Comparison of ENCODE assay signal across 33 mouse cellular contexts in genomic region chr9:51093697-51094096, GRCm38 (mm10). TPM values are rescaled to one million over a fixed set of nuclear protein-coding genes. Genes with fewer than 3 reads are reported as not detected.
A peak's percentile ranks its signal among the peaks of the same experiment; 100 is the strongest.
DNase-seq lines count a peak whose midpoint lies in the region; ATAC-seq lines count a peak whose summit lies in the region.
"Had no signal": no experiment of that assay in that cellular context is flagged by ENCODE, and none has a peak within 500 bp of the region (broad histone marks: within the 10 kb centered on the region; RNA-seq: fewer than 3 reads in every experiment).

No protein-coding gene starts in this region.

- H3K9me3 ChIP-seq in liver, embryonic 11.5 days (ENCODE audit: control insufficient read depth, low read length): no peaks in the 10 kb centered on the region
- H3K9me3 ChIP-seq in liver, embryonic 12.5 days (replicated peaks): no peaks in the 10 kb centered on the region
- H3K9me3 ChIP-seq in liver, embryonic 16.5 days (replicated peaks; ENCODE audit: control insufficient read depth, low read length): no peaks in the 10 kb centered on the region
- no peaks in the 10 kb centered on the region for H3K9me3 ChIP-seq in kidney, embryonic 15.5 days (replicated peaks)
- H3K9me3 ChIP-seq: embryonic facial prominence, embryonic 12.5 days; embryonic facial prominence, embryonic 15.5 days; heart, embryonic 10.5 days; heart, embryonic 13.5 days; hindbrain, embryonic 12.5 days; hindbrain, embryonic 15.5 days had no signal

- no peak overlapping the region for H3K4me3 ChIP-seq in liver, embryonic 11.5 days (ENCODE audit: low read depth, low read length)
- H3K4me3 ChIP-seq in liver, embryonic 12.5 days: no peak overlapping the region
- H3K4me3 ChIP-seq in liver, embryonic 16.5 days (ENCODE audit: low read depth, low read length): no peak overlapping the region
- H3K4me3 ChIP-seq in kidney, embryonic 15.5 days (replicated peaks): no peak overlapping the region
- H3K4me3 ChIP-seq: embryonic facial prominence, embryonic 12.5 days; embryonic facial prominence, embryonic 15.5 days; heart, adult 2 months; heart, embryonic 10.5 days; heart, embryonic 13.5 days; hindbrain, embryonic 12.5 days; hindbrain, embryonic 15.5 days had no signal

- 0 out of 2 replicates have a peak, but pooled peaks cover 2% of the 10 kb centered on the region for H3K27me3 ChIP-seq in liver, embryonic 11.5 days (replicated peaks; ENCODE audit: control insufficient read depth, insufficient read depth, low read length)
- peaks cover 9% of the 10 kb centered on the region for H3K27me3 ChIP-seq in liver, embryonic 12.5 days (replicated peaks)
- H3K27me3 ChIP-seq in liver, embryonic 16.5 days (ENCODE audit: control insufficient read depth, insufficient read depth, low read depth, low read length): no peaks in the 10 kb centered on the region
- no peaks in the 10 kb centered on the region for H3K27me3 ChIP-seq in kidney, embryonic 15.5 days
- H3K27me3 ChIP-seq: embryonic facial prominence, embryonic 12.5 days; embryonic facial prominence, embryonic 15.5 days; heart, embryonic 13.5 days; hindbrain, embryonic 12.5 days; hindbrain, embryonic 15.5 days had no signal

- no peak overlapping the region for H3K9ac ChIP-seq in liver, embryonic 11.5 days (ENCODE audit: low read depth, low read length)
- H3K9ac ChIP-seq in liver, embryonic 12.5 days: no peak overlapping the region
- H3K9ac ChIP-seq in liver, embryonic 16.5 days (ENCODE audit: low read depth, low read length): no peak overlapping the region
- no peak overlapping the region for H3K9ac ChIP-seq in kidney, embryonic 15.5 days
- H3K9ac ChIP-seq: embryonic facial prominence, embryonic 12.5 days; embryonic facial prominence, embryonic 15.5 days; heart, embryonic 13.5 days; hindbrain, embryonic 12.5 days; hindbrain, embryonic 15.5 days had no signal

- H3K27ac ChIP-seq in liver, embryonic 11.5 days (ENCODE audit: low read depth, low read length): no peak overlapping the region
- no peak overlapping the region for H3K27ac ChIP-seq in liver, embryonic 12.5 days
- H3K27ac ChIP-seq in liver, embryonic 16.5 days (ENCODE audit: low read length): no peak overlapping the region
- H3K27ac ChIP-seq in kidney, embryonic 15.5 days: no peak overlapping the region
- H3K27ac ChIP-seq: embryonic facial prominence, embryonic 12.5 days; embryonic facial prominence, embryonic 15.5 days; heart, adult 2 months; heart, embryonic 10.5 days; heart, embryonic 13.5 days; hindbrain, embryonic 12.5 days; hindbrain, embryonic 15.5 days had no signal

- ATAC-seq in liver, embryonic 11.5 days (replicated peaks; ENCODE audit: low FRiP score): peak; percentile 68
- ATAC-seq in liver, embryonic 12.5 days: peak; percentile 47; the same call in 1 of the 2 replicates
- ATAC-seq in liver, embryonic 16.5 days (ENCODE audit: low read depth): peak; percentile 30; the same call in 1 of the 2 replicates
- ATAC-seq in megakaryocyte-erythroid progenitor cell, adult 5-6 weeks (replicated peaks; ENCODE audit: low FRiP score, low TSS enrichment, poor library complexity, severe bottlenecking): peak; percentile 75
- no peak for ATAC-seq in monocyte, adult 5-6 weeks (replicated peaks; ENCODE audit: insufficient number of reproducible peaks, low FRiP score, low TSS enrichment, poor library complexity, severe bottlenecking)
- no peak for ATAC-seq in kidney, embryonic 15.5 days (replicated peaks; ENCODE audit: low FRiP score)
- ATAC-seq: forebrain, embryonic 14.5 days had no signal

- WGBS in liver, embryonic 11.5 days: 43% methylated on average over 5 of the region's 5 CpGs
- WGBS in liver, embryonic 12.5 days (ENCODE audit: insufficient replicate concordance): 26% methylated on average over 5 of the region's 5 CpGs
- 31% methylated on average over 5 of the region's 5 CpGs for WGBS in liver, embryonic 16.5 days (ENCODE audit: insufficient replicate concordance)
- 77% methylated on average over 5 of the region's 5 CpGs for WGBS in kidney, embryonic 15.5 days

- H3K4me2 ChIP-seq in liver, embryonic 11.5 days: no peak overlapping the region
- no peak overlapping the region for H3K4me2 ChIP-seq in liver, embryonic 12.5 days
- H3K4me2 ChIP-seq in liver, embryonic 16.5 days (ENCODE audit: low read depth, low read length): no peak overlapping the region
- no peak overlapping the region for H3K4me2 ChIP-seq in kidney, embryonic 15.5 days
- H3K4me2 ChIP-seq: embryonic facial prominence, embryonic 12.5 days; embryonic facial prominence, embryonic 15.5 days; heart, embryonic 13.5 days; hindbrain, embryonic 12.5 days; hindbrain, embryonic 15.5 days had no signal

- no peak for DNase-seq in liver, embryonic 11.5 days (ENCODE audit: low spot score)
- no peak for DNase-seq in liver
- DNase-seq in urinary bladder, postnatal 25 days (ENCODE audit: low spot score): no peak
- DNase-seq: adrenal gland, adult 2 months; adrenal gland, postnatal 14 days; cerebellum, adult 11 months; cerebellum, adult 2 months; cerebellum, adult 9-11 months; cerebellum, postnatal 25 days; gastrocnemius, postnatal 10 days; gastrocnemius, postnatal 36 days; heart, adult 2 months; heart, postnatal 14 days had no signal

- H3K4me1 ChIP-seq in liver, embryonic 11.5 days (replicated peaks; ENCODE audit: control insufficient read depth, insufficient read depth, low read length): no peaks in the 10 kb centered on the region
- peaks cover 7% of the 10 kb centered on the region for H3K4me1 ChIP-seq in liver, embryonic 12.5 days
- H3K4me1 ChIP-seq in liver, embryonic 16.5 days (ENCODE audit: control insufficient read depth, low read depth, low read length): no peaks in the 10 kb centered on the region
- H3K4me1 ChIP-seq in kidney, embryonic 15.5 days: no peaks in the 10 kb centered on the region
- H3K4me1 ChIP-seq: embryonic facial prominence, embryonic 12.5 days; embryonic facial prominence, embryonic 15.5 days; heart, embryonic 10.5 days; heart, embryonic 13.5 days; hindbrain, embryonic 12.5 days; hindbrain, embryonic 15.5 days had no signal

- no peaks in the 10 kb centered on the region for H3K36me3 ChIP-seq in liver, embryonic 11.5 days (ENCODE audit: control insufficient read depth, insufficient read depth, low read length)
- H3K36me3 ChIP-seq in liver, embryonic 12.5 days: no peaks in the 10 kb centered on the region
- no peaks in the 10 kb centered on the region for H3K36me3 ChIP-seq in liver, embryonic 16.5 days (ENCODE audit: control insufficient read depth, insufficient read depth)
- H3K36me3 ChIP-seq in kidney, embryonic 15.5 days: no peaks in the 10 kb centered on the region
- H3K36me3 ChIP-seq: embryonic facial prominence, embryonic 12.5 days; embryonic facial prominence, embryonic 15.5 days; heart, embryonic 10.5 days; heart, embryonic 13.5 days; hindbrain, embryonic 12.5 days; hindbrain, embryonic 15.5 days had no signal

RNA-seq across cellular contexts. Expression of gene 4833427G06Rik, which starts 8.2 kb away (rescaled TPM):
- not detected in 2 replicates for polyA plus RNA-seq in liver, embryonic 11.5 days (2014; fragmentation: Nextera tagmentation; extraction: Ambion mirVana)
- not detected in 2 replicates for polyA plus RNA-seq in liver, embryonic 12.5 days (2016; fragmentation: Nextera tagmentation; extraction: Ambion mirVana)
- polyA plus RNA-seq in liver, embryonic 16.5 days (2015; fragmentation: Nextera tagmentation; extraction: Ambion mirVana): not detected in 2 replicates
- not detected in 2 replicates for total RNA-seq in megakaryocyte-erythroid progenitor cell, adult 5-6 weeks (2014; fragmentation: Nextera tagmentation)
- not detected in 2 replicates for total RNA-seq in megakaryocyte-erythroid progenitor cell, adult 5-6 weeks (2017)
- total RNA-seq in monocyte, adult 5-6 weeks (2017): not detected in 3 replicates
- polyA plus RNA-seq in kidney, embryonic 15.5 days (2015; fragmentation: Nextera tagmentation; extraction: Ambion mirVana): not detected in 2 replicates
- total RNA-seq: adrenal gland, adult 2 months; adrenal gland, postnatal 14 days; common myeloid progenitor, adult 5-6 weeks; gastrocnemius, adult 18-20 months; gastrocnemius, postnatal 10 days; gastrocnemius, postnatal 36 days; granulocyte monocyte progenitor cell, adult 5-6 weeks; heart, adult 2 months; heart, postnatal 14 days; hematopoietic stem cell, adult 5-6 weeks had no signal
- polyA plus RNA-seq: adrenal gland, adult 2 months; forebrain, embryonic 11.5 days; heart, embryonic 10.5 days; heart, embryonic 13.5 days had no signal

RNA-seq across cellular contexts. Expression of gene Layn, which starts 16.8 kb away (rescaled TPM):
- polyA plus RNA-seq in liver, embryonic 11.5 days (2014; fragmentation: Nextera tagmentation; extraction: Ambion mirVana): 1.7 and 2.8 TPM in 2 replicates
- polyA plus RNA-seq in liver, embryonic 12.5 days (2016; fragmentation: Nextera tagmentation; extraction: Ambion mirVana): 2.2 and 2.6 TPM in 2 replicates
- 1.3 and 1.4 TPM in 2 replicates for polyA plus RNA-seq in liver, embryonic 16.5 days (2015; fragmentation: Nextera tagmentation; extraction: Ambion mirVana)
- not detected in 2 replicates for total RNA-seq in megakaryocyte-erythroid progenitor cell, adult 5-6 weeks (2014; fragmentation: Nextera tagmentation)
- 6.1 TPM in 1 of 2 replicates, not detected in the other for total RNA-seq in megakaryocyte-erythroid progenitor cell, adult 5-6 weeks (2017)
- total RNA-seq in monocyte, adult 5-6 weeks (2017): 0.43 to 6.0 TPM in 2 of 3 replicates, not detected in the other
- 7.5 and 8.1 TPM in 2 replicates for polyA plus RNA-seq in kidney, embryonic 15.5 days (2015; fragmentation: Nextera tagmentation; extraction: Ambion mirVana)

RNA-seq across cellular contexts. Expression of gene Btg4, which starts 33.0 kb away (rescaled TPM):
- polyA plus RNA-seq in liver, embryonic 11.5 days (2014; fragmentation: Nextera tagmentation; extraction: Ambion mirVana): not detected in 2 replicates
- not detected in 2 replicates for polyA plus RNA-seq in liver, embryonic 12.5 days (2016; fragmentation: Nextera tagmentation; extraction: Ambion mirVana)
- not detected in 2 replicates for polyA plus RNA-seq in liver, embryonic 16.5 days (2015; fragmentation: Nextera tagmentation; extraction: Ambion mirVana)
- not detected in 2 replicates for total RNA-seq in megakaryocyte-erythroid progenitor cell, adult 5-6 weeks (2014; fragmentation: Nextera tagmentation)
- total RNA-seq in megakaryocyte-erythroid progenitor cell, adult 5-6 weeks (2017): not detected in 2 replicates
- 0.78 TPM in 1 of 3 replicates, not detected in the others for total RNA-seq in monocyte, adult 5-6 weeks (2017)
- not detected in 2 replicates for polyA plus RNA-seq in kidney, embryonic 15.5 days (2015; fragmentation: Nextera tagmentation; extraction: Ambion mirVana)
- total RNA-seq: adrenal gland, adult 2 months; adrenal gland, postnatal 14 days; adrenal gland, postnatal 4 days; common myeloid progenitor, adult 5-6 weeks; ES-E14; gastrocnemius, adult 18-20 months; gastrocnemius, postnatal 10 days; gastrocnemius, postnatal 36 days; granulocyte monocyte progenitor cell, adult 5-6 weeks; heart, adult 2 months; heart, postnatal 14 days; hematopoietic stem cell, adult 5-6 weeks had no signal
- polyA plus RNA-seq: adrenal gland, adult 2 months; cerebellum, adult 2 months; embryonic facial prominence, embryonic 12.5 days; forebrain, embryonic 11.5 days; forebrain, embryonic 14.5 days; heart, adult 2 months; heart, embryonic 10.5 days; heart, embryonic 13.5 days; heart, embryonic 16.5 days; hindbrain, embryonic 12.5 days; hindbrain, embryonic 15.5 days had no signal

Comparison
In these comparisons a context has a peak if more than half of its experiments do, and no peak if none do; other contexts are left out.
1. ATAC-seq: peak in liver, embryonic 11.5 days (single experiment), liver, embryonic 12.5 days (single experiment), liver, embryonic 16.5 days (single experiment) and megakaryocyte-erythroid progenitor cell, adult 5-6 weeks (single experiment); none in monocyte, adult 5-6 weeks (single experiment) and kidney, embryonic 15.5 days (single experiment).